Mouse (Mus musculus) embryonic fibroblast, embryonic 13.5 days (primary cell): Measurements from ENCODE around the gene Polr3b.

Source experiments
- CTCF ChIP-seq: IDR thresholded peaks from 2 replicates; pipeline ENCODE4 v1.5.1; 2011; ENCODE audit warnings: mild to moderate bottlenecking, control low read depth, low read length, moderate library complexity, borderline replicate concordance; ENCODE audit not compliant: insufficient read depth
- POLR2A ChIP-seq: IDR thresholded peaks from 2 replicates; pipeline ENCODE4 v1.6.1; 2011; ENCODE audit warnings: low read depth, mild to moderate bottlenecking, control low read depth, low read length, moderate library complexity

GRCm38 (mm10) chr10:84727760-84728159 lies 105.7 kb downstream of the Polr3b start:
- TF ChIP-seq POLR2A, result no peak
- TF ChIP-seq CTCF, result no peak
